Mouse (Mus musculus) spleen, postnatal 10 days (tissue): Measurements from ENCODE around the gene Olfr1406.
"Not testable (repeated sequence)": the region's sequence is repeated elsewhere in the genome, so short reads cannot be mapped to it uniquely, and the experiment has no call there.

Experiments
- DNase-seq, 2 experiments: peaks; one replicate each; pipeline ENCODE4 v3.0.0; 2021 to 2022; ENCODE audit warnings: low spot score in 2 of 2

Olfr1406 gene

DNA sequence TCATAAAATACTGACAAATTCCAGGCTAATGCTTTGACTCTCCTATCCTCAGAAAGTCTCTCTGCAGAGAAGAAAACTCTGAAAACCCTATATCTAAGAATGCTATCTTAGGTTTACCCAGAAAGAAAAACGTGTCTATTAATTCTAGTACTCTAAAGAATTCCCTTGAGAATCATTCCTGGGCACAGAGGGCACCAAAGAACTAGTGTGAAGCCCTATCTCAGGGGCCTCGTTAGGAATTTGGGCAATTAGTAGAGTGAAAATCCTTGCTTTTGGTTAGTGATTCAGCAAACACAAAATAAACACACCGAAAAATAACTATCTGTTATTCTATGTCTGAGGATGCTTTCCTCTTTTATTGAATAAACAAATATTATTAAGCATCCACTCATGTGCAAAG lies at the start of gene Olfr1406:
Olfr1406 (minus strand) TSS at position 101 of the 400 bp plus-strand sequence.
- no peak for DNase-seq

DNA sequence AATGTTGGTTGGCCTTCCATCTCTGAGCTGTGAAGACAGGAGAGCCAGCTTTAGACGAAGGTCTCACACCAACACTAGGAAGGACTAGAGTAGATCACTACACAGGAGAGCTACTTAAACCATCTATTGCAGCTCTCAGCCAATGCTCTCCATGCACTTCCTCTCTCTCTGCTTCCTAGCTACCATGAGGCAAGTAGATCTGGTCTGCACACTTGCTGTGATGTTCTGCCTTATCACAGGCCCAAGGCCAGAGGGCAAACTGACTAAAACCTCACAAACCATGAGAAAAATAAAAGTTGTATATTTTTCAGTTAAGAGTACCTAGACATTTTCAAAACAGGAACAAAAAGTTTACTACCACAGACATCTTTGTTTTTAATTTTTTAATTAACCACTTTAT lies 46.6 kb upstream of the Olfr1406 start:
- not testable (repeated sequence) for DNase-seq

DNA sequence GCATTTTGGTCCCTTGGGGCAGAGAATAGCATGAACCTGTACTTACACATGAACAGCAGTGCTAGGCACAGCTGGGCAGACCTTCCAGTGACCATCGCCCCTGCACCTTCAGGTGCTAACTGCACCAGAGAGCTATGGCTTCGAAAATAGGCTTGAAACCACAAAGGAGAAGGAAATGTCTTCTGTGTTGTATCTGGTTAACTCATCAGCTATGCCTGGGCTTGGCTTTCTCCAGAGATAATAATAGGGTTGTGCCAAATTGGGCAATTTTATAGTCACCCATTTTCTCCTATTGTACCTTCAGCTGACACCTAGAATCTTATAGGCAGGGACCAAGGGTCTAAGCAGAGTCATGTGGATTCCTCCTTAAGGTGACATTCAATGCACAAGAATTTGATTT lies 36.6 kb upstream of the Olfr1406 start, which contains the start of gene Fcer1a:
Fcer1a (minus strand) TSS at position 134 of the 400 bp plus-strand sequence.
- DNase-seq = no peak

DNA sequence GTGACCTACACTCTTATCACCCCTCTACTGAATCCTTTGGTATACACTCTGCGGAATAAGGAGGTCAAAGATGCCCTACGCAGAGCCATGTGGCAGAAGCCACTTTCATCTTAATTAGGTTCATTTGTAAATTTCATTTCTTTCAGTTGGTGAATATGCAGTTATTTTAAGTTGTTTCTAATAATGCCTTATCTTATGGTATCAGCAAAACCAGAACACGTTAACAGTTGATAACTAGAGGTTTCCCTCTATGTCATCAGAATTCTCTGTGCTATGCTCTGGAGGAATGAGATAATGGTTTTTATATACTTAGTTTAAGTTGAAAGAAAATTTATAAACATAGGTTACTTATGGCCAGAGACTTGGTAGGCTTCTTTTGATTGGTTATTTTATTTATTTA lies 26.0 kb upstream of the Olfr1406 start:
- no peak for DNase-seq

DNA sequence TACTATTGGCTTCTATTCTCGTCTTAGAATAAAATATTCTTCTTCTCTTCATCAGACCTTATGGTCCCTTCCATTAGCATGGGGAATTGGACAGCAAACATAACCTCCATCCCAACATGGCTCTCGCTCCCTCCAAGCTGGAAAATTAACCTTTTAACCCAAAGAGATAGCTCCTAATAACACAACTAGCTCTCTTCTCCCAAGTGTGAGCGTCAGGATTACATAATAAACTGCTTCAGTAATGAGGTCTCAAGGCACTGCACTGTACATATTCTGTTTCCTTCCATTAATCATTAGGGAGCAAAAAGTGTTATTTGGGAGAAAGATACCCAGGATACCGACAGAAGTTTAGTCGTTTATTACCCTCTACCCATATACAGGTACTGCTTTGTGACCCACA lies 21.7 kb upstream of the Olfr1406 start, which contains the start of gene Olfr1404:
Olfr1404 (plus strand) TSS at position 301 of the 400 bp plus-strand sequence.
- no peak for DNase-seq

- no peak for DNase-seq
Observed at GRCm38 (mm10) chr1:173197508-173197907, 7.1 kb upstream of the Olfr1406 start, which contains the start of gene Olfr218. Gene Olfr218 (plus strand): TSS chr1:173197808.

- DNase-seq = no peak
Observed at GRCm38 (mm10) chr1:173196359-173196758, 5.9 kb upstream of the Olfr1406 start.

GRCm38 (mm10) chr1:173192059-173192458 lies 1.6 kb upstream of the Olfr1406 start:
- no peak for DNase-seq

- DNase-seq = no peak
Observed at GRCm38 (mm10) chr1:173174154-173174842, 16.1 kb downstream of the Olfr1406 start.

- no peak for DNase-seq
Observed at GRCm38 (mm10) chr1:173137274-173137673, 53.2 kb downstream of the Olfr1406 start, which contains the start of gene Olfr1408. Gene Olfr1408 (minus strand): TSS chr1:173137374.
